Mouse (Mus musculus): ENCODE results near the gene Pak1.

DNA sequence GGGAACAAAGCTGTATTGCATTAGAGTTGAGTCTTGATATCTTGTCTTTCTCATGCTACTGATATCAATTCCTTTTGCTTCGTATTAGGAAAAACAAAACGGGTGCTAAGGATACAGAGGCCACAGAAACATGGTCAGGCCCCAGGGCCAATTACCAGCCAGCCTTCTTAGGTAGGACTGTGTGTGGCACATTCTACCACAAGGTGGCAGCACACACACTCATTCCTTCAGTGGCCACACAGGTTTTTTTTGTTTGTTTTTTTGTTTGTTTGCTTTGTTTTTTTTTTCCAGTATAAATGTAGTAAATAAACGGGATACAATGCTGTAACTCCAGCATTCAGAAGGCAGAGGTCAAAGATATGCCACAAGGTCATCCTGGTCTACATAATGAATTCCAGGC, 43.0 kb upstream of the Pak1 start:
- TF ChIP-seq CTCF (IDR thresholded peaks at IDR 0.05; ENCODE audit: low read depth) (peak; percentile 90), EP300 (IDR thresholded peaks at IDR 0.05; ENCODE audit: low read depth) (no peak)

All from liver, embryonic 14.5 days (tissue).